24 mouse cellular contexts compared by ENCODE assay signal in the genomic region with DNA sequence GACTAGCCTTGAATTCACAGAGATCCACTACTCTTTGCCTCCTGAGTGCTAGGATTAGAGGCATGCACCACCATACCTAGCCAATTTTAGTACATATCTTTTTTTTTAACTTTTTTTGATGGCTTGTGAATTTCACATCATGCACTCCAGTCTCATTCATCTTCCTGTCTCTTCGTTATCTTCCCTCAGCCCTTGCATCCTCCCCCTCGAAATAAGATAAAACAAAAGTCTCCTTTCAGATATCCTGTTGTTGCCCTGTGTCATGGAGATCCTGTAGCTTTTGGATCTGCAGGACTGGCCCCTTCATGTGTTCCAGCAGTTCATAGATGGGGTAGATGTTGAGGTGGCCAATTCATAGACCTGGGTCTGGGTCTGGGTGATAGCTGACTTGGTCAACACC.
A peak's percentile ranks its signal among the peaks of the same experiment; 100 is the strongest.
DNase-seq lines count a peak whose midpoint lies in the region; ATAC-seq and TF ChIP-seq lines count a peak whose summit lies in the region.
"Had no signal": no experiment of that assay in that cellular context is flagged by ENCODE, and none has a peak within 500 bp of the region (broad histone marks: within the 10 kb centered on the region; RNA-seq: fewer than 3 reads in every experiment).

No protein-coding gene starts in this region.

- H3K36me3 ChIP-seq in liver, embryonic 11.5 days (ENCODE audit: control insufficient read depth, insufficient read depth, low read length) = no peaks in the 10 kb centered on the region
- no peaks in the 10 kb centered on the region for H3K36me3 ChIP-seq in liver, postnatal 0 days (replicated peaks; ENCODE audit: insufficient read depth, low read length)
- no peaks in the 10 kb centered on the region for H3K36me3 ChIP-seq in megakaryocyte, embryonic 14.5 days (replicated peaks; ENCODE audit: low read length)
- H3K36me3 ChIP-seq: embryonic facial prominence, embryonic 13.5 days; embryonic facial prominence, embryonic 15.5 days; forebrain, embryonic 12.5 days had no signal

- intact Hi-C loops in left cerebral cortex, postnatal 25 days (cut with DNase I) = no loop called here

- H3K9ac ChIP-seq in liver, embryonic 11.5 days (ENCODE audit: low read depth, low read length) = no peak overlapping the region
- no peak overlapping the region for H3K9ac ChIP-seq in liver, postnatal 0 days (replicated peaks)
- H3K9ac ChIP-seq: embryonic facial prominence, embryonic 13.5 days; embryonic facial prominence, embryonic 15.5 days; forebrain, embryonic 12.5 days had no signal

- no peak overlapping the region for H3K4me2 ChIP-seq in liver, embryonic 11.5 days
- no peak overlapping the region for H3K4me2 ChIP-seq in liver, postnatal 0 days (ENCODE audit: low read depth, low read length)
- H3K4me2 ChIP-seq: embryonic facial prominence, embryonic 13.5 days; embryonic facial prominence, embryonic 15.5 days; forebrain, embryonic 12.5 days had no signal

- no peak for DNase-seq in liver, embryonic 11.5 days (ENCODE audit: low spot score)
- no peak for DNase-seq in liver, postnatal 0 days
- DNase-seq in left cerebral cortex, postnatal 25 days (ENCODE audit: low spot score in 2 of 2) = no peak
- no peak for DNase-seq in layer of hippocampus, adult 11-12 months (ENCODE audit: low spot score)
- DNase-seq: adrenal gland, adult 8-10 months; adrenal gland, postnatal 14 days; adrenal gland, postnatal 36 days; cerebellum, adult 11-12 months; cerebellum, adult 2 months; cerebellum, adult 9-10 months; cerebellum, postnatal 10 days; cerebellum, postnatal 25 days; embryo, embryonic 11 days had no signal

- no peak for TF ChIP-seq EP300 in liver, postnatal 0 days (IDR thresholded peaks at IDR 0.05; ENCODE audit: low read depth)

- H3K4me1 ChIP-seq in liver, embryonic 11.5 days (replicated peaks; ENCODE audit: control insufficient read depth, insufficient read depth, low read length) = peaks cover 18% of the 10 kb centered on the region
- H3K4me1 ChIP-seq in liver, postnatal 0 days (ENCODE audit: insufficient read depth) = peaks cover 4% of the 10 kb centered on the region; the same call in 1 of the 2 replicates
- peaks cover 18% of the 10 kb centered on the region for H3K4me1 ChIP-seq in megakaryocyte, embryonic 14.5 days
- H3K4me1 ChIP-seq: embryonic facial prominence, embryonic 13.5 days; embryonic facial prominence, embryonic 15.5 days; forebrain, embryonic 12.5 days had no signal

- no peak overlapping the region for H3K27ac ChIP-seq in liver, embryonic 11.5 days (ENCODE audit: low read depth, low read length)
- no peak overlapping the region for H3K27ac ChIP-seq in liver, postnatal 0 days (ENCODE audit: low read depth)
- H3K27ac ChIP-seq: embryonic facial prominence, embryonic 13.5 days; embryonic facial prominence, embryonic 15.5 days; forebrain, embryonic 12.5 days had no signal

- TF ChIP-seq CTCF in liver, postnatal 0 days (IDR thresholded peaks at IDR 0.05; ENCODE audit: low read depth) = no peak

- no peaks in the 10 kb centered on the region for H3K27me3 ChIP-seq in liver, embryonic 11.5 days (replicated peaks; ENCODE audit: control insufficient read depth, insufficient read depth, low read length)
- no peaks in the 10 kb centered on the region for H3K27me3 ChIP-seq in liver, postnatal 0 days (ENCODE audit: insufficient read depth, low read length)
- no peaks in the 10 kb centered on the region for H3K27me3 ChIP-seq in megakaryocyte, embryonic 14.5 days (replicated peaks)
- H3K27me3 ChIP-seq: embryonic facial prominence, embryonic 13.5 days; embryonic facial prominence, embryonic 15.5 days; forebrain, embryonic 12.5 days; Patski had no signal

- H3K9me3 ChIP-seq in liver, embryonic 11.5 days (ENCODE audit: control insufficient read depth, low read length) = no peaks in the 10 kb centered on the region
- no peaks in the 10 kb centered on the region for H3K9me3 ChIP-seq in liver, postnatal 0 days (ENCODE audit: low read length)
- no peaks in the 10 kb centered on the region for H3K9me3 ChIP-seq in megakaryocyte, embryonic 14.5 days
- H3K9me3 ChIP-seq: embryonic facial prominence, embryonic 13.5 days; embryonic facial prominence, embryonic 15.5 days; forebrain, embryonic 12.5 days had no signal

- 36% methylated on average over 2 of the region's 2 CpGs for WGBS in liver, embryonic 11.5 days
- 48% methylated on average over 2 of the region's 2 CpGs for whole genome bisulfite sequencing in liver, postnatal 0 days (ENCODE audit: insufficient replicate concordance)

- H3K4me3 ChIP-seq in liver, embryonic 11.5 days (ENCODE audit: low read depth, low read length) = no peak overlapping the region
- no peak overlapping the region for H3K4me3 ChIP-seq in liver, postnatal 0 days (ENCODE audit: low read depth, low read length)
- peak overlapping the region; percentile 29 for H3K4me3 ChIP-seq in megakaryocyte, embryonic 14.5 days (replicated peaks)
- H3K4me3 ChIP-seq: embryonic facial prominence, embryonic 13.5 days; embryonic facial prominence, embryonic 15.5 days; erythroblast, embryonic 14.5 days; forebrain, embryonic 12.5 days had no signal

- peak; percentile 64 for ATAC-seq in liver, embryonic 11.5 days (replicated peaks; ENCODE audit: low FRiP score)
- no peak for ATAC-seq in liver, postnatal 0 days
- no peak for ATAC-seq in megakaryocyte, adult 5-6 weeks (ENCODE audit: poor library complexity, severe bottlenecking)
- ATAC-seq in common myeloid progenitor, adult 5-6 weeks (replicated peaks; ENCODE audit: low read depth, poor library complexity, severe bottlenecking) = 0 out of 2 replicates have a peak, but pooled peaks have one; percentile 29
- ATAC-seq: activated CD4-positive, CD25-positive, alpha-beta regulatory T cell, adult 4 months; forebrain, embryonic 14.5 days; forebrain, embryonic 16.5 days; Patski had no signal

Comparison
In these comparisons a context has a peak if more than half of its experiments do, and no peak if none do; other contexts are left out.
1. ATAC-seq: peak in liver, embryonic 11.5 days (single experiment) and common myeloid progenitor, adult 5-6 weeks (single experiment); none in liver, postnatal 0 days (single experiment) and megakaryocyte, adult 5-6 weeks (single experiment).